Mouse (Mus musculus) common myeloid progenitor, adult 5-6 weeks (primary cell): ENCODE results near the gene 4931409K22Rik. TPM values are rescaled to one million over a fixed set of nuclear protein-coding genes. Genes with fewer than 3 reads are reported as not detected.
A peak's percentile ranks its signal among the peaks of the same experiment; 100 is the strongest.

Experiments
- ATAC-seq: replicated peaks from 2 replicates; pipeline ENCODE4 v1.8.0; 2016; ENCODE audit warnings: low read depth, mild to moderate bottlenecking, moderate TSS enrichment, inconsistent platforms; ENCODE audit not compliant: poor library complexity, severe bottlenecking
- total RNA-seq: library from RNA; stranded (forward); fragments of 200-1000, 187-1606 nt; gene quantifications from 2 replicates; pipeline ENCODE4 v1.2.3, GENCODE M21; 2017

Gene 4931409K22Rik
- total RNA-seq, result not detected in 2 replicates

DNA sequence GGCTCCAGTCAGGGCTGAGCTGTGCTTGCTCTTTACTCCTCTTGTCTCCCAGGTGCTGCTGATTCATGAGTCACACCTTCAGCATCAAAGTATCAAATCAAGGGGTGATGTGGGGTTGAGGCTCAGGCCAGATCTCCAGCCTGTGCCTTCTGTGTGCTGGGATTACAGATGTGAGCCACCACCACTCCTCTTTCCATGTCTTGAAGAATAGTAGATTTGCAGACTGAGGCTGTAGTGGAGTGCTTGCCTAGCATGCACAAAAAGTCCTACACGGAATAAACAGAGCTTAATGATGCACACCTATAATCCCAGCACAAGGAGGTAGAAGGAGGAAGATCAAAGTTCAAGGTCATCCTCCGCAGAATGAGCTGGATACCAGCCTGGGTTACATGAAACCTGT, at the start of gene 4931409K22Rik:
4931409K22Rik (minus strand) TSS at position 101 of the 400 bp plus-strand sequence.
- ATAC-seq, result no peak

DNA sequence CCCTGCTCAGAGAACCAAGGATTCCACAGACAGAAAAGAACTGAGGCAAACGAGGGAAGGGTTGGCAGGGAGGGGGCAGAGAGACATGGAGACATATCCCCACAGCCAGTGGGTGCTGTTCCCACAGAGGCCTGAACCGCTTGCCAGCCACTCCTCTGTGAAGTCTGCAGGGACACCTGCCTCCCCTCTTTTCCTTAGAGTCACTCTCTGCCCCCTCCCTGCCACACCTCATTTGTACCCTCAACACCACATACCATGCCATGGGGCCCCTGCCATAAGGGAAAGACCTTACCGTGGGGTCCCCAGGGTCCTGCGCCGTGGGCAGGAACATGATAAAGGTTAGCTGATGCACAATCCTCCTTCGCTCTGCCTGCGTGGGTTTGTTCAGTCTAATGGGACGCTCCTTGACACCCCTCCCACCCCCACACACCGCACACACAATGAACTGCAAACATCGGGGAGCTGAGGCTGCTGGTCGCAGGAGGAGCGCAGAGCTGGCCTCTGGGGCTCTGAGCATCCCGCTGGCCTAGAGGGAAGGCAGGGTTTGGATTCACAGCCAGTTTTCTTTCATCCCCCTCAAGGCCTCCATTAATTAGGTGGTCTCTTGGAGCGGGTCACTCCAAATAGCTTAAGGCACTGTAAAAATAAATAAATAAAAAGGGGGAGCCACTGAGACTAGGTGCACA, 49.5 kb upstream of the 4931409K22Rik start:
- no peak for ATAC-seq

DNA sequence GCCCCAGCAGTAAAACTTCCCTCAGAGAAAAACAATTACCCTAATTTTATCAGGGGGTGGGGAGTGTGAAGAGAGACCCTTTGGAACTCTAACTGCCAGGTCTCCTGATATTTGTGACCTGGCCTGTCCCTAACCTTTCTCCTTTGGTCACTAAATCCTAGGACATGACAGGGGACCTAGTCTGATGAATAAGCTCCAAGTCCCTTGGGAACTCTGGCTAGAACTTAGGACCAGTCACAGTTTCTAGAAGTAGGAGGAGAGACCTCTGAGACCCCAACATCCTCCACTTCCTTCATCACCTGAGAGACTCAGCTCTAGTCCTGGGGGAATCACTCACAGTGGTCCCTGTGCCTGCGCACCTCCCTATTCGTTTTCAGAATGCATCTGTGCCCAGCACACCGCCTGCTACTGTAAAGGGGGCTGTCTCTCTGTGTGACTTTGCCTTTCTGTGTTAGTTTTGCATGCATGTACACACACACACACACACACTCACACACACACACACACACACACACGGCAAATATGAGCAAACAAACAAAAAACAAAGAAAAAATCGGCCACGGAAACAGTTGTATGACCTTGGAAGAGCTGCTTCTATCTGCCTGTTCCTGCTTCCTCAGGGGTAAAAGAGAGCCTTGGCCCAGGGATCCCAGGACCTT, 48.8 kb upstream of the 4931409K22Rik start:
- ATAC-seq, result no peak

DNA sequence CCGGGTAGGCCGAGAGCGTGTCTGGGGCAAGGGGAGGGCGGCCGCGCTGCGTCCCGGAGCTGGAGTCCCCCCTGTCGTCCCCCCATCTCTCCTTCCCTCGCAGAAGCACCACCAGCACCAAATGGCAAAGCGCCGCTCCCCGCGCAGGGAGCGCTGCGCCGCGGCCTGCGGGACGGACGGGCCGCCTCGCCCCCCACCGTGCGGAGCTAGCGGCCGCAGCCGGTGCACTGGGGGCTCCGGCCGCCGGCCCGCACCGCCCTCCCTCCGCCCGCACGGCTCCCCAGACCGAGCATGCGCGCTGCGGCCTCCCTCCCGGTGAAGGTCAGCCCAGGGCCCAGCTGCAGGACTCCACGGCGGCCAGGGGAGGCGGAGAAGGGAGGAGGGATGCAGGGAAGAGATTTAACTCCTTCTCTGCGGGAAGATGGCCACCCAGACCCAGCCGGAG, 48.1 kb upstream of the 4931409K22Rik start:
- 0 out of 2 replicates have a peak, but pooled peaks have one; percentile 17 for ATAC-seq

DNA sequence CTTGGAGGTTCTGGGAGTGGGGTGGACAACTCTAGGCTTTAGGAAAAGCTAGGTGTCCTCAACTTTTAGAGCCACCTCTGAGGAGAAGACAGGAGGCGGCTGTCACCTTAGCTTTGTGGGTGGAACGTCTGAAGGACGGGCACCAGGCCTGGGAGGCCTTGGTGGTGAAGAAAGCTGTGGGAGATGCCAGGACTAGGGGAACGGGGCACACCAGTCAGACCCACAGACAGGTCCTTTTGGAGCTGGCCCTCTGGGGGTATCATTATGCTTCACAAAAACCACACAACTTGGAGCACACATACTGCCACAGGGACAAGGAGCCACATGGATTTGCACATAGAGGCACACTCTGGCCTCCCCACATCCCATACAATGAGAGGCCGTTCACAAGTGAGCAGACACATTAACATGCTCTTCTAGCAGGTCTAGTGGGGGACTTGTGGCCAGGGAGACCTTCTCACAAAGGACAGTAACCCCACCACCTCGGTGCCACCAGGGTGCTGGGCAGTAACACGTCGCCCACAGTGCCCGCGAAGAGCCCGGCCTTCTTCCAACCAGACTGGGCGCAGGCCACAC, 47.6 kb upstream of the 4931409K22Rik start:
- peak; percentile 13; the same call in 1 of the 2 replicates for ATAC-seq

DNA sequence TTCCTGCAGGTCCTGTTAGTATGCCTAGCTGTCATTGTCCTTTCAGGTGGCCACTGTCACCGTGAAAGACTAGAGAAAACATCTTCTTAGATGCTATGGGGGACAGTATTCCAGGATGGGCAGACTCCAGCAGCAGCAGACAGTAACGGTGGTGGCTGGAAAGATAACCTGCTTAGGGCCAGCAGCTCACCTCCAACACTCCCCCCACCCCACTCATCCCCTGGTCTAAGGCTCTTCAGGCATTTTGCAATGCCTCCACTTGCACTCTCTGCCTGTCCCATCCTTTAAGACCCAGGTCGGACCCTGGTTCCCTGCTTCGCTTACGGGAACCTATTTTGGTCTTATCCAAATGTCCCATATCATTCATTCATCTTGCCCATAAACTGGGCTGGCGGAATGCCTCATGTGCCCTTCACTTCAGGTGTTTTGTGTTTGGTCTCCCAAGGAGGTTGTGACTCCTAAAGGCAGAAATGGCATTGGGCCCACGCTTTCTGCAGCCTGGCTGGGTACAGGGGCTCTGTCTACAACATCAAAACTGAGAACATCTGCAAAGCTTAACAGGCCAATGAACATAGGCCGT, 46.9 kb upstream of the 4931409K22Rik start:
- ATAC-seq, result no peak

DNA sequence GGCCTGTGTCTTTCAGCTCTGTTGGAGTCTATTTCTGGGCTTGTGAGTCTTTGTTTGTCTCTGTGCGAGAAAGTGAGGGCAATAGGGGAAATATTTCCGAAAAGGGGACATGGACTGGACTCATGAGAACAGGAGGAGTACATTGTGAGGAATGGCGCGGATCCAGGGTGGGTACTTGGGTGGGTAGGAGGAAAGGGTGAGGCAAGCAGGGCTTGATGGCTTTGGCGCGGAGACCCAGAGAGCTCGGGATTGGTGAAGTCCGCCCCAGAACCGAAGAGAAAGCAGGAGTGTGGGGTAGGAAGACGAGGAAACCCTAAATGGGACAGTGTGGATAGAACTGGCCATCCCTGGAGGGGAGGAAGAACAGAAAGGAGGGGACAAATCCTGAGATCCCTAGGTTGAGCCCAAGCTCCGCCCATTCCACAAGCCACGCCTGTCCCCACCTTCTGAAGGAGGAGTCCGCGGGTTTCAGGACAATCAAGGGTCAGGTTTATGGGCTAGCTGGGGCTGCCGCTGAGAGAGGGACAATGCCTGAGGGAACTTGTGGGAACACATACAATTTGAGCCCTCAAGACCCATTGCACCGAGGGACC, 46.2 kb upstream of the 4931409K22Rik start:
- peak; percentile 17; the same call in 1 of the 2 replicates for ATAC-seq

DNA sequence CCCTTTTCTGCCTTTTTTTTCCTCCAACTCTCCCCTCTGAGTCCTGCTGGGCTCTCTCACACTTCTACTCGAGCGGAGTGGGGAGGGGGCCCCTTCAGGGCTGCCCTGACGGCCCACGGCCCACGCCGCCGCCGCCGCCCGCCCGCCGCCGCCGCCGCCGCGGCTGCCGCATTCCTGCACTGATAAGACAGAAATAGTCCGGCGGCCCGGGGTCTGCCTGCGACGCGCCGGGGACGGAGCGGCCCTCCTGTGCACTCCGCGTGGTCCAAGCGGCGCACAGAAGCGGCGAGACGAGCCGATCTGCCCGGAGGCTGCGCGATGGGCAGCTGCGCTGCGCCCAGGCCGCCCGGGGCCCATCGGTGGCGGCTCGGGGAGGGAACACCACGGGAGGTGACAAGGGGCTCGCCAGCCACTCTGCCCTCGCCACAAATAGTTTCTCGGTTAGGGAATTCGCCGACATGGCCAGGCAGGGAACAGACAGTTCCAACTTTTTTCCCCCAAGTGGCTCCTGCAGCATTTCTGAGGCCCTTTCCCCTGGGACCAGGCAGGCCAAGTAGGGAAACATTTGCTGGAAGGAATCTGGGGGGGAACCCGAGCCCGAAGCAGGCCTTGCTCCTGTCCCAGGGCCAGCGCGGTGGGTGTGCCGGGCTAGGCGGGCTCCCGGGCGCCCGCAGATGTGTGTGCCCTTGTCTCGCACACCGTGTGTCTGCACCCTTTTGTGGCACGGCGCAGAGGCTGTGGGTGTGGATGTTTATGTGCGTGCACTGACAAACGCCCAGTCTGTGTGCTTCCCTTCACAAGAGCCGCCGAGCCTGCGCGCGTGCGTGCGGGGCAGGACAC, 45.5 kb upstream of the 4931409K22Rik start:
- ATAC-seq, result peak; percentile 27

DNA sequence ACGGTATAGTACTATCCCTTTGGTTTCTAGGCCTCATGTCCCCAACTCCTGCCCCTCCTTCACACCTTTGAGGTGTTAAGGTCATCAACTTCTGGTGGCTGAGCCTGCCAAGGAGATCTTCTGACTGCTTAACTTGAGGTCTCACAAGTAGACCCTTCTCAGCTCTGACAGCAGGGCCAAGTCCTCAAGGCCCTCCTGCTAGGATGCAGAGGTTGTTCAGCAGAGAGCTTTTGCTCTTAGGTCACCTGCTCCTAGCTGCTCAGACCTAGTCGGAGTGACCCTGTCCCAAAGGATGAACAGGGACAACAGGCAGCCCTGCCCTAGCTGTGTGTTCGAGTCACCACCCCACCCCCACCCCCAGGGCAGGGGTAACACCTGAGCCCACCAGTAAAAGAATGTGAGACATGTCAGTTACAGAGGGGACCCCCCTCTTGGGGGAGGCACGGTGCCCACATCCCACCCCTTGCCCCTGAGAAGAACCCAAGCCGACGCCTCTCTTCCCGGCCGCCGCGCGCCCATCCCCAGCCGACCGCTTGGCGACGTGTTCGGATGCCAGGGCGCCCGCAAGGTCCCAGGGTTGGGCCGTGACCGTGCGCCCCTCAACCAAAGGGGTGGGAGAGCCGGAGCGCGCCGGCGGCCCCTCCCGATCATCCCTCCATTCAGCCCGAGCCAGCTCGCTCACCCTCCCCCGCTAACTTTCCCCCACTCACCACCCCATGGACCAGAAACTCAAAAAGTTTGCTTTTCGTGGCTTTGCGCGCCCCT, 44.6 kb upstream of the 4931409K22Rik start:
- ATAC-seq, result no peak

DNA sequence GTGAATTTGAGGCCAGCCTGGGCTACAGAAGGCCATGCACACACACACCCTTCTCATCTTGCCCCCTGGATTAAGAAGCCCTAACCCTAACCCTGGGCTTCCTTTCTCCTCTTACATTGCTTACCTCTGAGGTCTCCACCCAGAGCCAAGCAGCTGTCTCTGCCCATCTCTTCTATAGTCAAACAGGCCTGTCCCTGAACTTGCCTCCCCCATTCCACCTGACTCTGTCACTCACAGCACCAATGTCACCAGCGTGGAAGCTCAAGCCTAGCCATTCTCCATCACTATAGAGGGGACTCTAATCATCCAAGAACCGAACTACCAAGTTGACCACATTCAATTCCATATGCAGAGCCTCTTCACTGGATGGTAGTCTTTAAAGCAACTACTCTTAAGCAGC, 43.6 kb upstream of the 4931409K22Rik start:
- no peak for ATAC-seq

DNA sequence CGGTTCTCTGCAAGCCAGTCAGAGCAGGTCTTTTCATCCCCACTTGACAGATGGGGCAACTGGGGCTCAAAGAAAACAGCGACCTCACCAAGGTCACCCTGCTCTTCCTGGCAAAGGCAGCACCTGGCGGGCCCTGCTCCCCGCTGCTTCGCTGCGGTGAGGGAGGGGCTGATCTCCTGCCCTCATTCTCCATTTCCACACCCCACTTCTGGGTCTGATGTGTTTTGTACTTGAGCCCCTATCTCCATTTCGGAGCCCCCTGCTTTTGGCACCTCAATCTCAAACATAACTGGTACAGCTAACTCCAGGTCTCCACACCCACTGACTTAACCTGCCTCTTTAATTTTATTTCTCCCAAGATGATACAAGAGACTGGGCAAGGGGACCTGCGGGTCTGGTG, 42.5 kb upstream of the 4931409K22Rik start:
- no peak for ATAC-seq

DNA sequence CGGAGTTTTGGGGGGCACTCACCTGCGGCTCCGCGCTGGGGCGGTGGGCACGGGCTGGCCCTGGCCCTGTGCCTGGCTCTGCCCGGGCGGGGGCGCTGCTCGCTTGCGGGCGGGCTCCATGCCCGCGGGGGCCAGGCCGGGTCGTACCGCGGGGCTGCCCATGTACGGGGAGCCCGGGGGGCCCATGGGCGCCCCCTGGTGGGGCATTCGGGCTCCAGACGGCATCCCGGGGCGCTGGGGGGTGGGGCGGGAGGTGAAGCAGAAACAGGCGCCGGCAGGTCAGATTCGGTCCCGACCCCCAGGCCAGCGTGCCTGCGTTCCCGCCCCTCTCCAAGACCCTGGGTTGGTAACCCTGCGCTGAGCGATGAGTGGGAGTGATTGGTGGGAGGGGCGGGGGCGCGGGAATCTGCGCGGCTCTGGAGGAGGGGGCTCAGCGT, 42.0 kb upstream of the 4931409K22Rik start:
- ATAC-seq, result no peak

DNA sequence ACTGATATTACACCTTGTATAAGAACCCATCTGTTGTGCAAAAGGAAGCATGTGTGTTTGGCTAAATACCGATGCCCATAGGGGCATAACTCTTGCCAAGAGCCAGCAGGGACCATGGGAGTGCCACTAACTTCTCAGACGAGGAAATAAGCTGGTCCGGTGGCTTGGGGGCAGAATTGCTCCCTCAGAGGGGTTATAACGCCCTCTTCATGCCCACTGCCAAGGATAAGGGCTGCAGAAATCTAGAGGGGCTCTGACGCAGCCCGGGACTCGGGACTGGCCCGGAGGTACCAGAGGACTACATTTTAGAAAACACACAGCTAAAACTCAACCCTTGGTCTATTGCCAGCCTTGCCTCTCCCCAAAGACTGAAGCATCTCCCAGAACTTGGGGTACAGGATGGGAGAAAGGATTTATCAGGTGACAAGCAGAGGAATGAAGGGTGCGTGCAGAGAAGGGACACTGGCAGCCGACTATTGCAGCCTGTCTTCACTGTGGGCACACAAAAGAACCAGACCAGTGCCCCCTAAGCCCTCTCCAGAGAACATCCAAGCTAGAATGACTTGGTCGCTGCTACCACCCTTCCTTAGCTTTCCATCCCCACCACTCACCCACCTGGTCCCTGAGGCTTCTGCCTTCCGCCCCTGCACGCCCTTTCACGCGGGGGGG, 41.4 kb upstream of the 4931409K22Rik start:
- no peak for ATAC-seq

DNA sequence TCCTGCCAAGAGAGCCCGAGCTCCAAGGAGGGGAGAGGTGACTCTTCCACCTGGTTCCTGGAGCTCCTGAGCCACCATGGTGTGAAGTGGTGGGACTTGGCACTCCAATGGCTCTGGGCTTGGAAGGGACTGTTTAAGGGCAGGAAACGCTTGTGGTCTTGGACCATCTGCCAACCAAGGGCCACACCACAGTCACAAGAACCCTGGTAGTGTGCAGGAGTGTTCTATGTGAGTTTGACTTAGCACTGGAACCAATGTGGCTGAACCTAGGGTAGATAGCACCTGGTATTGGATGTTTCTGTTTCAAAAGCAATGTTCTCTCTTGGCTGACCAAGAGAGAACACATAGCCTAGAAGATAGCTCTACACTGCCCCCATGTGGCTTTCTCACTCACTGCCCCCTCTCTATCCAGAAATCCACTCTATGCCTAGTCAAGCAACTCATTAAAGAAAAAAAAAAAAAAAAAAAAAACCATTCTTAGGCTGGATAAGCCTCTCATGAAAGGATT, 40.7 kb upstream of the 4931409K22Rik start:
- ATAC-seq, result peak; percentile 66

DNA sequence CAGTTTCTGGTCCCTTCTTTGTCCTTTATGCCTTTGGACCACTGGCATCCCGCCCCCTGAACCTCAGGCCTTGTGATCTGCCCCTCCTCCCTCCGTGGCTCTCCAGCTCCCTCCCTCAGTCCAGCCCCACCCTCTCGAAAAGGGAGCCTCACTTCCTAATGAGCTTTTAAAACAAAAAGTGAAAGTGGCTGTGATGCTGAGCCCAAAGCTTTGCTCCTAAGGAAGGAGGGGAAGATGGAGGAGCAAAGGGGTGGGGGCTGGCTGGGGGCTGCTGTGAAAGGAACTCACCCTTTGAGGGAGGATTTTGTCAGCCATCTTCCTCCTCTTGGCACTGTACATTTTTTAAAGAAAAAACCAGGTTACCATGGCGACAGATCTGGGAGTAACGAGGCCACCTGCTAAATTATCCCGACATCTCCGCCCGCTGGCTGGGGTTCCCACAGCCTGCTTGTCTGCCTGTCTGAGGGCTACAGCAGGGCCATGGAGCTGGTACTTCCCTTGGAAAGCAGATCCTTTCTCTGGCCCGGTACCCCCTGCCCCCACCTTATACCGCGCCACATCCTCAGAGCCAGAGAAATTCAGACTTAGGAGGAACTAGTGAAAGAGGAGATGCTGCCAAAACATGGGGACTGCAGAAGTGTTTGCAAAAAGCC, 40.0 kb upstream of the 4931409K22Rik start:
- ATAC-seq, result peak; percentile 20

DNA sequence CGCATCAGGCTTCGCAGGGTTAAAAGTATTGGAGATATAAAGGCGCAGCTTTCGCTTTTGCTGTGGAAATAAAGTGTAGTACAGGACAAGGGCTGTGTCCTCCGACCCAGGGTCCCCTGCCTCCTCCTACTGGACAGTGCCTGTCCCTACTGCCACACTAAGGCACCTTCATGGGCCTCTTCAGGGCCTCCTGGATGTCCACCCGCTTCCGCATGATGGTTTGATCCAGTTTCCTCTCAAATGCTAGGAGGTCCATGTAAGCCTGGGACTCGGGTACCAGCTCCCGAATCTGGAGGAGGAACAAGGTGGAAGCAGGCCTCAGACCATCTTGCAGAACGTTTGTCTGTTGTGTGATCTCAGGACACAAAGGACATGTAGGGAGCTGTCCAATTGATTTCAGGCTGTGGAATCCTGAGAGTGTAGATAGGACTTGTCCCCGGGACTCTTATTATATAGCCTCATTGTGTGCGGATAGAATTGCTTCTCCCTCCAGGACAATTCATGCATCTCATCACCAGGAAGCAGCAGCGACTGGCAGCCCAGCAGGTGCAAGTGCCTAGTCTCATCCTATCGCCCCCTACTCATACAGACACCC, 39.3 kb upstream of the 4931409K22Rik start:
- no peak for ATAC-seq

DNA sequence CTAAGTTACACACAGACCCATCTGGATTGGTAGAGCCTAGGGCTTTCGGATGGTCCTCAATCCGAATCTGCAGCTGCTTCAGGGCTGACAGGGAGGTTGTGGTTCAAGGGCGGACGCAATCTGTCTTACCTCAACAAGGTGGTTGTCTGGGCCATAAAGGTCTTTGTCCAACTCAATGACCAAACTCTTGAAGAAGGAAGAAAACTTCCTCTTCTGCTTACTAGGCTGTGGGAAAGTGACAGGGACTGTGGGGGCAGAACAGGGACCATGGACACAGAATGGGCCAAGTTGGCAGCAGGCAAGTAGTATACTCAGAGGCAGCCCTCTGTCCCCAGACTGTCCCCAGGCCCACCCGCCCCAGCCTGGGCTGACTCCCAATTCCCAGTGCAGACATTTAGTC, 38.7 kb upstream of the 4931409K22Rik start:
- ATAC-seq, result no peak
